Mouse (Mus musculus) yolk sac, embryonic 10.5 days (tissue): Measurements from ENCODE around the gene Kars.

Experiments used
- DNase-seq: peaks from one replicate; pipeline ENCODE4 v3.0.0-alpha.2; 2017; ENCODE audit warnings: low spot score

Gene Kars

GRCm38 (mm10) chr8:112010997-112011815, at the start of gene Kars, which contains the start of gene Terf2ip:
Gene Kars, minus strand, starts transcription at chr8:112011323.
Gene Terf2ip, plus strand, starts transcription at chr8:112011398.
- peak; percentile 94 for DNase-seq

GRCm38 (mm10) chr8:112054456-112054855, 43.3 kb upstream of the Kars start:
- DNase-seq = no peak

- DNase-seq = no peak
Measured at GRCm38 (mm10) chr8:112051537-112051936, 40.4 kb upstream of the Kars start.

- DNase-seq = no peak
Measured at GRCm38 (mm10) chr8:112049984-112050383, 38.9 kb upstream of the Kars start.

GRCm38 (mm10) chr8:112048293-112048692, 37.2 kb upstream of the Kars start:
- DNase-seq = no peak

- DNase-seq = peak; percentile 58
Measured at GRCm38 (mm10) chr8:112045896-112046295, 34.8 kb upstream of the Kars start.

- no peak for DNase-seq
Measured at GRCm38 (mm10) chr8:112045182-112045581, 34.1 kb upstream of the Kars start.

- DNase-seq = no peak
Measured at GRCm38 (mm10) chr8:112037521-112037920, 26.4 kb upstream of the Kars start.

- DNase-seq = peak; percentile 58
Measured at GRCm38 (mm10) chr8:112034603-112035002, 23.5 kb upstream of the Kars start.

- DNase-seq = no peak
Measured at GRCm38 (mm10) chr8:112033071-112033470, 21.9 kb upstream of the Kars start.

- DNase-seq = no peak
Measured at GRCm38 (mm10) chr8:112030663-112031062, 19.5 kb upstream of the Kars start.

- no peak for DNase-seq
Measured at GRCm38 (mm10) chr8:112029455-112029854, 18.3 kb upstream of the Kars start.

- DNase-seq = no peak
Measured at GRCm38 (mm10) chr8:112014936-112015335, 3.8 kb upstream of the Kars start, which contains the start of gene Gm6793. Gene Gm6793, minus strand, starts transcription at chr8:112015036.

GRCm38 (mm10) chr8:112011816-112012242, 706 bp upstream of the Kars start:
- DNase-seq = peak; percentile 58

- no peak for DNase-seq
Measured at GRCm38 (mm10) chr8:112009558-112009957, 1.6 kb downstream of the Kars start.

- DNase-seq = no peak
Measured at GRCm38 (mm10) chr8:112007669-112008068, 3.5 kb downstream of the Kars start.

GRCm38 (mm10) chr8:112005601-112006000, 5.5 kb downstream of the Kars start:
- no peak for DNase-seq

- DNase-seq = no peak
Measured at GRCm38 (mm10) chr8:112004754-112005153, 6.4 kb downstream of the Kars start.

- DNase-seq = no peak
Measured at GRCm38 (mm10) chr8:111992703-111993039, 18.5 kb downstream of the Kars start.

GRCm38 (mm10) chr8:111992013-111992702, 19.0 kb downstream of the Kars start, which contains the start of gene Adat1:
Gene Adat1, minus strand, starts transcription at chr8:111992302.
- peak; percentile 88 for DNase-seq

GRCm38 (mm10) chr8:111991278-111991677, 19.8 kb downstream of the Kars start:
- DNase-seq = no peak

GRCm38 (mm10) chr8:111989911-111990310, 21.2 kb downstream of the Kars start:
- DNase-seq = peak; percentile 65

- no peak for DNase-seq
Measured at GRCm38 (mm10) chr8:111984511-111984910, 26.6 kb downstream of the Kars start.
